Mouse (Mus musculus) splenic B cell, adult 2 months (primary cell): ENCODE results near the gene Eipr1.
"Not testable (repeated sequence)": the region's sequence is repeated elsewhere in the genome, so short reads cannot be mapped to it uniquely, and the experiment has no call there.

Experiments used
- DNase-seq: peaks from one replicate; pipeline ENCODE4 v3.0.0-alpha.2; 2011; ENCODE audit warnings: low read depth, low spot score
- H3K27me3 ChIP-seq: 2 replicates; pipeline ENCODE4 v1.6.1; 2012; ENCODE audit warnings: mild to moderate bottlenecking, low read length, moderate library complexity, mixed read lengths; ENCODE audit not compliant: control insufficient read depth, poor library complexity, insufficient read depth, severe bottlenecking
- H3K36me3 ChIP-seq: 2 replicates; pipeline ENCODE4 v1.6.1; 2012; ENCODE audit warnings: mild to moderate bottlenecking, low read length, moderate library complexity, mixed read lengths; ENCODE audit not compliant: control insufficient read depth, poor library complexity, insufficient read depth, severe bottlenecking

The Eipr1 gene

DNA sequence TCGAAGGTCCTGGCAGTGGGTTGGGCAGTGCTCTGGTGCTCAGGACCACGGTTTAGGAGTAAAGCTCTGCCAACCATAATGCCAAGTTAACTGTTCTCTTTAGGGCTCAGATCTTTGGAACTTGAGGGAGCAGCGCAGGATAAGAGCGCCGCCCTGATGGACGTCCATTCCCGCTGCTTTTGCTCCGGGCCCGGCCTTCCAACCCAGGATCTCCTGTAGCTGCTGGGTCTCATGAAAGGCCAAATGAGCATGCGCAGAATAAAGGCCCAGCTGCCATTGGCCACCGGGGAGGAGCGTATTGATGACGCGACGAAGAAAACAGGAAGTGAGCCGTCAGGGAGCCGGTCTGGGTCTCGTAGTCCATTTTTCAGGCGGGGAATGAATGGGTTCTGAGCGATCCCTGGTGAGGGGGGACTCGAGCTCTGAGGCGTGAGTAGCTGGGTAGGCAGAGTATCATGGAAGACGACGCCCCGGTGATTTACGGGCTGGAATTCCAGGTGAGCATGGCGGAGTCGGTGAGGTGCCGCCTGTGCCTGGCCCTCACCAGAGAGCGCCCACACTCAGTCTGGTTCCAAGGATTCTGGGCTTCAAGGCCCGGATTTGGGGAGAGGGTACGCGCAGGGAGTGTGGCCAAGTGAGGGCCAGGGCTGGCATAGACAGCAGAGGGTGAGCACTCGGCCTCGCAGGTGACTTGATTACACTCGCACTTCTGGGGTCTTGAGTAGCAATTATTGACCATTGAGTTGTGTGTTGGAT is at the start of gene Eipr1:
Eipr1 (plus strand) TSS at position 296 of the 756 bp plus-strand sequence.
- DNase-seq: peak; percentile 96
- no peaks in the 10 kb centered on the region for H3K27me3 ChIP-seq
- H3K36me3 ChIP-seq: no peaks in the 10 kb centered on the region

- no peaks in the 10 kb centered on the region; the same call in 1 of the 2 replicates for H3K36me3 ChIP-seq
- H3K27me3 ChIP-seq: no peaks in the 10 kb centered on the region
- no peak for DNase-seq
Observed at GRCm38 (mm10) chr12:28704381-28704780, 47.2 kb upstream of the Eipr1 start.

DNA sequence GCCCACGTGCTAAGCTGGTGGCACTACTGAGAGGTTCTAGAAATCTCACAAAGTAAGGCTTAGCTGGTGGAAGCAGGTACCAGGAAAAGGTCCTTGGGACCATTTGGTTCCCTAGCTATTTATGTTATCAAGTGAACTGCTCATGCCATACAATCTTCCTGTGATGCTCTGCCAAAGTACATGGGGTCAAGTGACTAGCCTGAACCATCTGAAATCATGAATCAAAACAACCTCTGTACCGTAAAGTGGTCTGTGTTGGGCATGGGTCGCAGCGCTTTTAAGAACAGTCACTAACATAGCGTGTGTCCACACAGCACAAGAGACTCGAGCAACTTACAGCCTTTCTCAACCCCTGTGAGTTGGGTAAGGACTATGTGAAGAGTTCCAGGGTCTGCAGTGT is 46.4 kb upstream of the Eipr1 start:
- DNase-seq: no peak
- H3K27me3 ChIP-seq: no peaks in the 10 kb centered on the region

GRCm38 (mm10) chr12:28708154-28708553 is 43.4 kb upstream of the Eipr1 start:
- DNase-seq: no peak
- Histone ChIP-seq H3K36me3 (peaks cover 1% of the 10 kb centered on the region), H3K27me3 (no peaks in the 10 kb centered on the region)

More for the DNA sequence above, 46.4 kb upstream of the Eipr1 start:
- no peaks in the 10 kb centered on the region; the same call in 1 of the 2 replicates for H3K36me3 ChIP-seq

DNA sequence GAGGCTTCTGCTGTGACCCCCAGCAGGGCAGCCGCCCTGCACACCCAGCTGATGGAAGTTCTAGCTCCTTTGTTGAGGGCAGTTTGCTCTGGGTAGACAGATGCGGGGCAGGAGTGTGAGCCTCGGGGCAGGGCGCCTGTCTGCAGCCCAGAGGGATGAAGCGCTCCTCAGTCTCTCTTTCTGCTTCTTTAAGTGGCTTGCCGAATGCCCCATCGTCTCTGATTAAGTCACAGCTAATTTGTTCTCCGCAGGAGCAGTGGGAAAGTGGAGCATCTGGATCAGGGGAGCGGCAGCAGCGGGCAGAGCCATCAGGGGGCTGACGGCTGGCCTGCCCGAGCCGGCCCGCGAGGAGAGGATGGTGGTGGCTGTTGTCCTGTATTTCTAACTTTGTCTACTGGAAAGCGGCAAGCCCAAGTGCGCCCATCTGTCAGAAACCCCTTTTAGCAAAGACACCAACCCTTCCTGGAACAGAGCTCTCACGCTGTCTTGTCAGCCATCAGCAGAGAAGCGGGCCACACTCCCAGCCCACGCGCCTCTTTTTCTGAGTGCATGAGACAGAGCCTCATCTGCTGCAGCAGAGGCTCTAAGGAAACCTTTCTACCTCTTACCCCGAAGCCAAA is 40.9 kb upstream of the Eipr1 start:
- H3K27me3 ChIP-seq: no peaks in the 10 kb centered on the region

DNA sequence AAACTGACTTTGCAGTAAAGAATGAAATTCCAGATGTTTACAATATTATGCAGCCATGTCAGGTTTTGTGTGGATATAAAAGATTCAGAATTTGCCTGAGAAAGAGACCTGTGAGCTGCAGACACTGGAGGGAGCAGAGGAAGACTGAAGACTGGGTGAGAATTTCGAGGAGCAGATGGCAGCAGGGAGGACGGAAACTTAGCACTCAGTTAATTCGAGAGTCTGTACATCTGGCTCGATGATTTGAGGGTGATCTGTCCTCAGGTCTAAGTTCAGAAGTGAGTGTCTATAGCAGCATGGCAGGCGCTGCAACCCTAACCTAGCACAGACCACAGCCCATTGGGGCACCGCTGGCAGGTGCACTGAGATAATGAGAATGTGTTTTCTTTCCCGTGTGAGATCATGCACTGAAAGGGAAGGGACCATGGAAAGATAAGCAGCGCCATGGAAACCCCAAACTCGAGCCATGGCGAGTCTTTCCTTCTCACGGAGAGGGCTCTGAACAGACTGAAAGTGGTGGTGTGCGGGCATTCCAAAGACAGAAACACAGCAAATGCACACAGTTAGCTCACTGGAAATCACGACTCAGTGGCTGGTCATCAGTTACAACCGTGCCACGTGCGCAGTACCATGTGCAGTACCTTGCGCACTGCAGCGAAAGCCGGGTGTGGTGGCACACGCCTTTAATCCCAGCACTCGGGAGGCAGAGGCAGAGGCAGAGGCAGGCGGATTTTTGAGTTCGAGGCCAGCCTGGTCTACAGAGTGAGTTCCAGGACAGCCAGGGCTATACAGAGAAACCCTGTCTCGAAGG is 36.6 kb upstream of the Eipr1 start:
- Histone ChIP-seq H3K27me3 (no peaks in the 10 kb centered on the region), H3K36me3 (peaks cover 5% of the 10 kb centered on the region)
- DNase-seq: no peak

More for the DNA sequence above, 40.9 kb upstream of the Eipr1 start:
- H3K36me3 ChIP-seq: peaks cover 1% of the 10 kb centered on the region
- DNase-seq: no peak

DNA sequence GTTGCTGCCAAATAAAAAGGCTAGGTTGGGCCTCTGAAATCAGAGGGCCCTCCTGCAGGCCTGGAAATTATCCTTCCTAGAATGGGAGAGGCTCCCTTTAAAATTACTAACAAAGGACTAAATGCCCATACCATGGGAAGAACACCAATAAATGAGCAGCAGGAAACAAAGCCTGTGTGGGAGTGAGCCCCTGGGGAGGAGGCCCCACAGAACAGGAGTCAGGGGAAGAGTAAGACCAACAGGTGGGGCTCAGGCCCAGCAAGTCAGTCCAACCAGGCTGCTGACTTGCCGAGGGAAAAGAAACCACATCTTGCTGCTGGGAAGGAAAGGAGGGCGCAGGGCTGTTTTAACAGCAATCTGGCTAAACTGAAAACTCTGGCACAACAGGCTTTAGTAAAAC is 34.5 kb upstream of the Eipr1 start:
- no peaks in the 10 kb centered on the region for H3K27me3 ChIP-seq
- no peak for DNase-seq

GRCm38 (mm10) chr12:28718106-28718505 is 33.5 kb upstream of the Eipr1 start:
- Histone ChIP-seq H3K27me3 (no peaks in the 10 kb centered on the region), H3K36me3 (peaks cover 9% of the 10 kb centered on the region)
- no peak for DNase-seq

More for the DNA sequence above, 34.5 kb upstream of the Eipr1 start:
- H3K36me3 ChIP-seq: peaks cover 9% of the 10 kb centered on the region

DNA sequence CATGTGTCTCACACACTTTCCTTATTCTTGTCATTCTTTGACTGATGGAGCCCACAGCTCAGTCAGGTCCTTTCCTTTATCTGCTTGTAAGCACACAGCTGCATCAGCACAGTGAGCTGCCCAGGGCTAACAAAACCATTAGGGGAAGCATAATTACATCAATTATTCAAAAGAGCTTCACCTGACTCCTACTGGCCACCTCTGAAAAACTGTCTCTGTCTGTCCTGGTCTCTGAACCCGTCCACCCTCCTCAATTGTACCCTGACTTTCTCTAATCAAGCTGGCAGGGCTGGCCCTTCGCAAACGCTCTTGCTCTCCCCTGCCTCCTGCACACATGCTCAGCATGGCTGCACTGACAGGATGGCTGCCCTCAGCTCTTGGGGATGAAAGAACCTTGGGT is 27.2 kb upstream of the Eipr1 start:
- Histone ChIP-seq H3K36me3 (peaks cover 6% of the 10 kb centered on the region), H3K27me3 (no peaks in the 10 kb centered on the region)
- no peak for DNase-seq

DNA sequence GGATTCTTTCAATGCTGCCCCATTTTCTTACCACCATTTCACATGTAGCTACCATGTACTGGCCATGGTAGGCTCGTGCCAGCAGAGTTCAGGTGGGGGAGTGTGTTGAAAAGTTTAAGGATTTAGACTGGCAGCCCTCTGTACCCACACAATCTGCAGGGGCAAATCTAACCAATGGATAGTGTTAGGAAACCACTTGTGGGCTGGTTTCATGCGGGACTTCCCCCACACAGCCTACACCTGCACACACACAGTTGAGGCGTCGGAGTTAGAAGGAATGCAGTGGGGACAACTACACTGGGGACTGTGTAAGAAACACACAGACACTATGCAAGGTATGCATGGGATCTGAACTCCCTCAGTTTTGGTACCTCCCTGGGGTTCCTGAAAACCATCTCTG is 25.4 kb upstream of the Eipr1 start:
- DNase-seq: no peak
- Histone ChIP-seq H3K27me3 (no peaks in the 10 kb centered on the region), H3K36me3 (peaks cover 4% of the 10 kb centered on the region; the same call in 1 of the 2 replicates)

- DNase-seq: peak; percentile 12
- no peaks in the 10 kb centered on the region for H3K27me3 ChIP-seq
Observed at GRCm38 (mm10) chr12:28727061-28727460, 24.5 kb upstream of the Eipr1 start.

GRCm38 (mm10) chr12:28732631-28733030 is 19.0 kb upstream of the Eipr1 start:
- DNase-seq: no peak
- Histone ChIP-seq H3K27me3 (no peaks in the 10 kb centered on the region), H3K36me3 (peaks cover 24% of the 10 kb centered on the region; the same call in 1 of the 2 replicates)

More at GRCm38 (mm10) chr12:28727061-28727460, 24.5 kb upstream of the Eipr1 start:
- peaks cover 4% of the 10 kb centered on the region; the same call in 1 of the 2 replicates for H3K36me3 ChIP-seq

DNA sequence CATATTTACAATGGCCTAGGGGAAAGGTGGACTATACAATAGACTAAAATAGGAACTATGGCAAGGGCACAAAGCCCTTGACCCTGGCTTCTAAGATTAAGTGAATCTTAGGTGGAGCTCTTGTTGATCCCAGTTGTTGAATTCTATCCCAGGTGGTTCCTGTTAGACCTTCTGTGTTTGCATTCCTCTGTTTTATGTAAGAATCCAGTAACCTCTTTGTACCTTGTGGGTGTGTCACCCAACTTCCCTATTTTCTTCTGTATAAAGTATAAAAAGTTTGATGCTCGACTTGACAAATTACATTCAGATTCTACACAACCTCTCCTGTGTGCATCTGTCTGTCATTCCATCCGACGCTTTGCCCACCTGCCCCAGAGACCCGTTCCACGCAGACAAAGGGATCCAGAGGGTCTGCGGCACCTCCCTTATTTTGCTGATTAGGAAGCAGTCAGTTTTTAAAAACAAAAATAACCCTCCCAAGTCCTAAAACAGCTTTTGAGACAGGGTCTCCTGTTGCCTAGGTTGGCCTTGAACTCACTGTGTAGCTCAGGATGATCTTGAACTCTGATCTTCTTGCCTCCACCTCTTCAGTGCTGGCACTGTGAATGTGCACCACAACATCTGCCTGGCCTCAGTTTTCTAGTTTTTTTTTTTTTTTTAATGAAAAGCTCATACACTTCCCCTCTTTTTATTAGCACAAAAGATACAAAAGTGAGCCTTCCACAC is 17.9 kb upstream of the Eipr1 start:
- H3K36me3 ChIP-seq: peaks cover 24% of the 10 kb centered on the region; the same call in 1 of the 2 replicates
- H3K27me3 ChIP-seq, DNase-seq: not testable (repeated sequence)

DNA sequence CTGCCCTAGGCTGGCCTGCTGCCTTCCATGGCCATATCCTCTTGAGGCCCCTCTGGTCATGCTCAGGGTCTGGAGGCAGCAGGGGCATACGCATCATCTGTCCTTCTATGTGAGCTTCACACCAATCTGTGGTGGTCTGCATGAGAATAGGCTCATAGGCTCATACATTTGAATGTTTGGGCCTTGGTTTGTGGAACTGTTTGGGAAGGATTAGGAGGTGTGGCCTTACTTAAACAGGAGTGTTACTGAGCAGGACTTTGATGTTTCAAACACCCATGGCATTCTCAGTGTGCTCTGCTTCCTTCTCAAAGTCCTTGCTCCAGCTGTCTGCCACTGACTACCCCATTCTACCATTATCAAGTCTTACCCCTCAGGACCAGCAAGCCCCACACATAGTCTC is 17.3 kb upstream of the Eipr1 start:
- H3K27me3 ChIP-seq: no peaks in the 10 kb centered on the region
- H3K36me3 ChIP-seq: peaks cover 24% of the 10 kb centered on the region; the same call in 1 of the 2 replicates
- no peak for DNase-seq
